ENCODE assay signal across 21 mouse cellular contexts in the genomic region with DNA sequence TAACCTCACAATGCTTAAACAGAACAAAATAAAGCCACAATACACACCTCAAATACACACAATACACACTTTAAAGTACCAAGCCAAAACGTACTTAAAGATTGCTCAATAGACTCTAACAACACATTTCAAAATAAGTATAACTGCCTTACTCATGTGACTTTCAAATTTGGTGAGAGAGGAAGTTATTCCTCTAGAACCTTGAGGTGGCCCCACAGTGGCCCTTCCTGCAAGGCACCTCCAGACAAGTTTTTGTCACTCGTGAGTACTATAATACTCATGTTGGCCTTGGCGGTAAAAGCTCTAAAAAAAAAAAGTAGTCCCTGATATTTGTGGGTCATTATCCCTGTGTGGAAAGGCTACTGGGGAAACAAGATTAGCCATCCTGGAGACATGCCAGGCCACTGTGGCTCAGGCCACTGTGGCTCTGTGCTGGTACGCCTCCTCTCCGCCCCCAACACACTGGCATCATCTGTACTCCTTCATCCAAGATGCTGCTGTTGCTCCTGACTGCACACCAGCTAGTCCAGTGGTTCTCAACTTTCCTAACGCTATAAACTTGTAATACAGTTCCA.
DNase-seq lines count a peak whose midpoint lies in the region; ATAC-seq lines count a peak whose summit lies in the region.
"Had no signal": no experiment of that assay in that cellular context is flagged by ENCODE, and none has a peak within 500 bp of the region (broad histone marks: within the 10 kb centered on the region; RNA-seq: fewer than 3 reads in every experiment).

No protein-coding gene starts in this region.

- DNase-seq in heart, adult 11 months = peak; percentile 34
- DNase-seq in heart, postnatal 10 days = no peak
- DNase-seq in 416B (ENCODE audit: low read depth) (peak; percentile 97), MEL-GATA-1-ER (ENCODE audit: extremely low read depth, low read depth) (peak; percentile 23)
- DNase-seq in kidney, postnatal 4 days = no peak
- no peak for DNase-seq in spleen, postnatal 4 days (ENCODE audit: low spot score in 2 of 2)
- no peak for DNase-seq in spleen, postnatal 14 days (ENCODE audit: low spot score in 2 of 2)
- DNase-seq: adrenal gland, postnatal 36 days; B cell, adult 2 months; cerebellum, adult 11-12 months; gastrocnemius, postnatal 14 days; heart, postnatal 4 days; kidney, adult 9 months; kidney, postnatal 14 days; midbrain, embryonic 14.5 days; right cerebral cortex, postnatal 14 days; thymus, postnatal 36 days had no signal

- intact Hi-C loops in heart, postnatal 10 days (cut with DNase I) = no loop called here

- ATAC-seq in megakaryocyte, adult 5-6 weeks (ENCODE audit: poor library complexity, severe bottlenecking) = peak; percentile 56
- ATAC-seq: forebrain, embryonic 16.5 days; hindbrain, embryonic 16.5 days; intestine, embryonic 15.5 days had no signal

Comparison
In these comparisons a context has a peak if more than half of its experiments do, and no peak if none do; other contexts are left out.
1. DNase-seq: peak in heart, adult 11 months (single experiment), 416B (single experiment) and MEL-GATA-1-ER (single experiment); none in heart, postnatal 10 days (0 of 2), kidney, postnatal 4 days (0 of 2), spleen, postnatal 4 days (0 of 2) and spleen, postnatal 14 days (0 of 2).